Mouse (Mus musculus): ENCODE data around the gene Tuba1b. TPM values are rescaled to one million over a fixed set of nuclear protein-coding genes. Genes with fewer than 3 reads are reported as not detected.
"Not testable (repeated sequence)": the region's sequence is repeated elsewhere in the genome, so short reads cannot be mapped to it uniquely, and the experiment has no call there.

Gene Tuba1b
- total and polyA plus RNA-seq, 3 experiments: 1,149 to 2,960 (median 2,851) TPM

- DNase-seq (ENCODE audit: extremely low read depth); dilution Hi-C loops (cut with MboI; ENCODE audit: extremely low pct_ligation_motif_present, extremely low pct_unique_long_range_greater_than_20kb, low sequenced_read_pairs); H3K9me3 ChIP-seq (replicated peaks; ENCODE audit: low read length); H3K27me3 ChIP-seq (replicated peaks); H3K27ac ChIP-seq (ENCODE audit: insufficient read depth, low read depth): not testable (repeated sequence)
- peak overlapping the region; percentile 43 to 85 (median 77) for H3K4me3 ChIP-seq (replicated peaks in 1 of 3; ENCODE audit: low read depth in 2 of 3, low read length in 2 of 3, poor library complexity in 1 of 3)
- peaks cover 12% of the 10 kb centered on the region; the same call in 1 of the 2 replicates for H3K79me2 ChIP-seq (replicated peaks; ENCODE audit: control insufficient read depth, extremely low read depth, insufficient read depth, poor library complexity, severe bottlenecking)
- H3K9ac ChIP-seq (ENCODE audit: insufficient read depth, low read depth): peak overlapping the region; percentile 72
- peaks cover 2 to 18% of the 10 kb centered on the region in 2 experiments for H3K36me3 ChIP-seq (replicated peaks in 1 of 2; ENCODE audit: control insufficient read depth in 1 of 2, insufficient read depth in 1 of 2, low read length in 1 of 2)
- H3K4me2 ChIP-seq (ENCODE audit: insufficient read depth, low read depth, poor library complexity, severe bottlenecking): peak overlapping the region; percentile 78; the same call in 1 of the 2 replicates
- peaks cover 5 to 25% of the 10 kb centered on the region in 2 experiments for H3K4me1 ChIP-seq (ENCODE audit: control insufficient read depth in 1 of 2, insufficient read depth in 2 of 2)
- in situ Hi-C loops (cut with MboI; ENCODE audit: low pct_ligation_motif_present, low pct_unique_long_range_greater_than_20kb, low sequenced_read_pairs): loop anchor here (5.0 kb wide), 1 partner anchor 1501 kb away; no protein-coding TSS in a partner anchor
These were observed 15.9 kb downstream of the Tuba1b start for GRCm38 (mm10) chr15:98918499-98918895.

GRCm38 (mm10) chr15:98917538-98918498 lies 16.5 kb downstream of the Tuba1b start, which contains the start of gene Lmbr1l:
TSS of gene Lmbr1l (minus strand) at chr15:98918231.
- H3K4me2 ChIP-seq (ENCODE audit: insufficient read depth, low read depth, poor library complexity, severe bottlenecking): peak within 1 kb of the TSS; percentile 78
- no peaks in the 10 kb centered on the region for H3K9me3 ChIP-seq (replicated peaks; ENCODE audit: low read length)
- H3K36me3 ChIP-seq (replicated peaks in 1 of 2; ENCODE audit: control insufficient read depth in 1 of 2, insufficient read depth in 1 of 2, low read length in 1 of 2): peaks cover 6 to 25% of the 10 kb centered on the region in 2 experiments
- dilution Hi-C loops (cut with MboI; ENCODE audit: extremely low pct_ligation_motif_present, extremely low pct_unique_long_range_greater_than_20kb, low sequenced_read_pairs) (no loop called here), in situ Hi-C loops (cut with MboI; ENCODE audit: low pct_ligation_motif_present, low pct_unique_long_range_greater_than_20kb, low sequenced_read_pairs) (loop anchor here (5.0 kb wide), 1 partner anchor 1501 kb away; no protein-coding TSS in a partner anchor)
- no peaks in the 10 kb centered on the region for H3K27me3 ChIP-seq (replicated peaks)
- H3K79me2 ChIP-seq (replicated peaks; ENCODE audit: control insufficient read depth, extremely low read depth, insufficient read depth, poor library complexity, severe bottlenecking): peaks cover 12% of the 10 kb centered on the region; the same call in 1 of the 2 replicates
- DNase-seq (ENCODE audit: extremely low read depth): peak; percentile 100
- peak within 1 kb of the TSS; percentile 79 for H3K9ac ChIP-seq (ENCODE audit: insufficient read depth, low read depth)
- H3K27ac ChIP-seq (ENCODE audit: insufficient read depth, low read depth): peak within 1 kb of the TSS; percentile 82
- peaks cover 5 to 25% of the 10 kb centered on the region in 2 experiments for H3K4me1 ChIP-seq (ENCODE audit: control insufficient read depth in 1 of 2, insufficient read depth in 2 of 2)
- peak within 1 kb of the TSS; percentile 77 to 92 (median 86) for H3K4me3 ChIP-seq (replicated peaks in 1 of 3; ENCODE audit: low read depth in 2 of 3, low read length in 2 of 3, poor library complexity in 1 of 3)
- TF ChIP-seq JUN (IDR thresholded peaks at IDR 0.05; ENCODE audit: insufficient read depth, low read depth, low read length) (peak; percentile 19; the same call in 1 of the 2 replicates), RAD21 (IDR thresholded peaks at IDR 0.05; ENCODE audit: low read depth, low read length) (no peak; the same call in 1 of the 2 replicates), JUND (conservative IDR thresholded peaks at IDR 0.05; ENCODE audit: low read depth, low read length) (no peak; the same call in 1 of the 2 replicates), ZNF384 (IDR thresholded peaks at IDR 0.05; ENCODE audit: low read depth, low read length) (no peak), ELF1 (IDR thresholded peaks at IDR 0.05; ENCODE audit: low read depth, low read length) (peak; percentile 100), HCFC1 (IDR thresholded peaks at IDR 0.05; ENCODE audit: low read depth, low read length) (peak; percentile 76), MAFK (IDR thresholded peaks at IDR 0.05; ENCODE audit: insufficient replicate concordance, low read length) (no peak), IRF4 (IDR thresholded peaks at IDR 0.05; ENCODE audit: low read depth, low read length) (peak; percentile 52; the same call in 1 of the 2 replicates), USF2 (conservative IDR thresholded peaks at IDR 0.05; ENCODE audit: low read depth, low read length) (no peak), ETS1 (conservative IDR thresholded peaks at IDR 0.05; ENCODE audit: low read depth, low read length) (peak; percentile 82; the same call in 1 of the 2 replicates), MEF2A (IDR thresholded peaks at IDR 0.05; ENCODE audit: borderline replicate concordance, low read depth, low read length) (peak; percentile 30; the same call in 1 of the 2 replicates), GABPA (IDR thresholded peaks at IDR 0.05; ENCODE audit: insufficient replicate concordance, low read depth, low read length) (no peak), MXI1 (IDR thresholded peaks at IDR 0.05; ENCODE audit: low read depth, low read length) (peak; percentile 88), RCOR1 (conservative IDR thresholded peaks at IDR 0.05; ENCODE audit: low read depth, low read length) (0 out of 2 replicates have a peak, but pooled peaks have one; percentile 32), KAT2A (IDR thresholded peaks at IDR 0.05; ENCODE audit: insufficient replicate concordance, low read length) (no peak), BHLHE40 (IDR thresholded peaks at IDR 0.05; ENCODE audit: low read depth, low read length) (peak; percentile 97), ZKSCAN1 (IDR thresholded peaks at IDR 0.05; ENCODE audit: borderline replicate concordance, low read depth, low read length) (no peak), PAX5 (IDR thresholded peaks at IDR 0.05; ENCODE audit: low read length) (no peak), TBP (conservative IDR thresholded peaks at IDR 0.05; ENCODE audit: low read depth, low read length) (peak; percentile 88), CHD2 (IDR thresholded peaks at IDR 0.05; ENCODE audit: low read length) (peak; percentile 83), POLR2A (IDR thresholded peaks at IDR 0.05; ENCODE audit: low read depth, low read length) (peak; percentile 83), UBTF (IDR thresholded peaks at IDR 0.05; ENCODE audit: low read depth, low read length) (peak; percentile 88; the same call in 1 of the 2 replicates), ZMIZ1 (IDR thresholded peaks at IDR 0.05; ENCODE audit: low read depth, low read length) (no peak; the same call in 1 of the 2 replicates), USF1 (IDR thresholded peaks at IDR 0.05; ENCODE audit: low read depth, low read length) (no peak), TCF12 (IDR thresholded peaks at IDR 0.05; ENCODE audit: low read depth, low read length) (peak; percentile 63; the same call in 1 of the 2 replicates), CHD1 (IDR thresholded peaks at IDR 0.05; ENCODE audit: low read depth, low read length) (no peak), SIN3A (IDR thresholded peaks at IDR 0.05; ENCODE audit: low read length) (peak; percentile 90), MAZ (IDR thresholded peaks at IDR 0.05; ENCODE audit: low read depth, low read length) (peak; percentile 78; the same call in 1 of the 2 replicates)

Measured in CH12.LX (cell line).